Mouse (Mus musculus) cerebellum, adult 2 months (tissue): ENCODE measurements around the gene Gm10142.

ENCODE experiments used
- CTCF ChIP-seq: fragments of 200-500 bp; IDR thresholded peaks from 2 replicates; pipeline ENCODE4 v1.5.1; 2011; ENCODE audit warnings: low read depth, mild to moderate bottlenecking, control low read depth, low read length, moderate library complexity, borderline replicate concordance; ENCODE audit not compliant: insufficient read depth
- POLR2A ChIP-seq: fragments of 200-500 bp; IDR thresholded peaks from 2 replicates; pipeline ENCODE4 v1.6.1; 2011; ENCODE audit warnings: low read length, control low read depth, borderline replicate concordance; ENCODE audit not compliant: insufficient read depth

- TF ChIP-seq POLR2A (no peak), CTCF (no peak)
These were observed 1.9 kb upstream of the Gm10142 start for GRCm38 (mm10) chr10:77713734-77714133.
